Mouse (Mus musculus): ENCODE results near the gene Ahsa2.
"Not testable (repeated sequence)": the region's sequence is repeated elsewhere in the genome, so short reads cannot be mapped to it uniquely, and the experiment has no call there.

Gene Ahsa2

GRCm38 (mm10) chr11:23497718-23498509, at the start of gene Ahsa2:
TSS of gene Ahsa2 (minus strand) at chr11:23498030.
- peak; percentile 95 for DNase-seq (ENCODE audit: low read depth, low spot score)

- no peak for DNase-seq (ENCODE audit: low read depth, low spot score)
Observed at GRCm38 (mm10) chr11:23537446-23537845, 39.6 kb upstream of the Ahsa2 start.

DNA sequence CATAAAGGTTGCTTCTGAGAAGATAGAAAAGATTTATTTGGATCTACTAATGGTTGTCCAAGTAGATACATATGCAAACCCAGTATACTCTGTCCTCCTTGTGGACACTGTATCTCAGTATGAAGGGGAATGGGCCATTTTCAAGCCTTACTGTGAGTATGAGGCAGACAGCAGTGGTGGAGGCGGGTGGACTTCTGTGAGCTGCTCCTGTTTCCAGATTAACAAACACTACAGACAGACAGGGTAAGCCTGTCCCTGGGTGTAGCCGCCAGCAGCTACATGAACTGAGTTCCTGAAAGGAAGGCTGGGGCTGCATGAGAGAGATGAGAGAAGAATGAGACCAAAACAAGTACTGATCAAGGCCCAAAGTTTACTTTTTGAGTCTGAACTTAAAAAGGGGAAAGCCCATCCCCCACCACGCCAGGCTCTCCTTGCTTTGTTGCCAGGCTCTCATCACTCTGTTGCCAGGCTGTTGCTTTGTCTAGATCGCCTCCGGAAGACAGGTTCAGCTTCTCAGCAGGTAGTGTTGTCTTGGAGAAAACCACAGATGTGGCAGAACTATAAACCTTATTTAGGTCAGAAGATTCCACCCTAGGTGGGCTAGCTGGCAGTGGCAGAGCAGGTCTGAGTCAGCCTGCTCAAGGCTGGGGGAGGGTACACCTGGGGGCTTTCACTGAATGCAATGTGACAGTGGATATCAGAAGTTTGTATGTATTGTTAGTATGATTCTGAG, 22.8 kb upstream of the Ahsa2 start, which contains the start of gene 1700093K21Rik:
TSS of gene 1700093K21Rik (minus strand) at position 683 of the 733 bp plus-strand sequence.
- DNase-seq (ENCODE audit: low read depth, low spot score): no peak

DNA sequence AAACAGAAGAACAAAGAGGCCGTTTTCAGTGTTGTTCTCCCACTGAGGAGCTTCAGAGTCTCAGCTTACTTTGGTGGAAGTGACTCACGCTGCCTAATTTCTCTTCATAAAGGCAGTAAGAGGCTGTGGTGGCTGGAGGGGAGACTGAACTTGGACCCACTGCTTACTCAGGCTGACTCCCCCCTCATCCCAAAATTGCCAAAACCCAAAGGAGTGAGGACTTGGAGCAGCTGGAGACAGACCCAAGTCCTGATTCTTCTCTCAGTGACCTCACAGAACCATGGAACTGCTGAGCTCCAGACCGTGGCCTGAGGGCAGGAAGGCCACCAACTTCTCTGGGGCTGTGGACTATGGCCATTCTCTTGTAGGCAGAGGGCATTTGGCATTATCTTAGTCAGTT, 21.2 kb upstream of the Ahsa2 start:
- no peak for DNase-seq (ENCODE audit: low read depth, low spot score)

DNA sequence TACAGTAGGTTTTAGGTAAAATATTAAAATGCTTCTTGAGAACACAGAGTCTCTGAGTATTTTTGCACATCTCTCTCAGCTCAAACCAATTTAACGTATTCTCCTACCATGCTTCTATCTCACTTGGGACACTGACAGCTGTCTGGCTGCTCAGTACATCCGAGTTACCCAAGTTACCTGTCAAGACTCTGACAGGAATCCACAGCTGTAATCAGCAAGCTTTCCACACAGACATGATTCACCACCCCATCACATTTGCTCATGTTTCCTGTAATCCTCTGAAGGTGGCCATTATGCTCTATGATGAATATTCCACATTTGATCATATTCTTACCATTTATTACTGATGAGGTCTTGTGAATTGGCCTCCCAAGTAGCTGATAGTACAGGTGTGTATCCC, 17.5 kb upstream of the Ahsa2 start:
- DNase-seq (ENCODE audit: low read depth, low spot score): no peak

- DNase-seq (ENCODE audit: low read depth, low spot score): not testable (repeated sequence)
Observed at GRCm38 (mm10) chr11:23514785-23515184, 17.0 kb upstream of the Ahsa2 start.

- DNase-seq (ENCODE audit: low read depth, low spot score): not testable (repeated sequence)
Observed at GRCm38 (mm10) chr11:23504801-23505200, 7.0 kb upstream of the Ahsa2 start.

DNA sequence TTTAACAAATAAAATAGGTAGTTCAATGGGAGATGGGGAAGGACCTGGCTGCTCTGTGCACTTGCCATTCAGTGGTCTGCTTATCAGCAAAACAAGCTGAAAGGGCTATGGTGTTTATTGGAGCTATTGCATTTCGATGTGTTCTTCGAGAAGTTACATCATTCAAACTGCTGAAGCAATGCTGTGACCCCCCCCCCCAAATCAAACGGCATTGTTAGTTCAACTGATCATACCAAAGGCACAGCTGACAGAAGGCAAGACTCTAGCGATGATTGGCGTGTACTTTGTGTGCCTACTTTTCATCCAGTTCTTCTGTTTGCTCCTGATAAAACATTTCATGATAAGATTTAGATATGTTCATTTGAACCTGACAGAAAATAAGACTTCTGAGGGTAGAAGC, 779 bp upstream of the Ahsa2 start:
- no peak for DNase-seq (ENCODE audit: low read depth, low spot score)

GRCm38 (mm10) chr11:23497335-23497717, 504 bp downstream of the Ahsa2 start:
- peak; percentile 68 for DNase-seq (ENCODE audit: low read depth, low spot score)

DNA sequence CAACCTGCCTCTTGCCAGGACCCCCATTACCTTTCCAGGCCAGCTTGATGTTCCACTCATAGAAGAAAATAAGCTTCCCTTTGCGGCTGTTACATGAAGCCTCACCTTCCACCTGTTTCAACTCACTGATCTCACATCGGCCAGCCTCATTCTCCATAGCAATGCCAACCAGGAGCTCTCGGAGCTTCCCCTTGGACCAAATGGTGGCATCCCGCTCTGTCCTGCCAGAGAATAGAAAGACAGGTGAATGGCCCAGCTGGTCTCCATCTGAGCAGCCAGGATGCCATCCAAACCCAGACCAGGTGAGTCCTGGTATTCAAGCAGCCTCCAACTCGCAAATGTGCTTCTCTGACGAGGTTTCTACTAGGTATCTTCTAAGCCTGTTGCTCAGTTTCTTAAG, 1.2 kb downstream of the Ahsa2 start:
- DNase-seq (ENCODE audit: low read depth, low spot score): no peak

DNA sequence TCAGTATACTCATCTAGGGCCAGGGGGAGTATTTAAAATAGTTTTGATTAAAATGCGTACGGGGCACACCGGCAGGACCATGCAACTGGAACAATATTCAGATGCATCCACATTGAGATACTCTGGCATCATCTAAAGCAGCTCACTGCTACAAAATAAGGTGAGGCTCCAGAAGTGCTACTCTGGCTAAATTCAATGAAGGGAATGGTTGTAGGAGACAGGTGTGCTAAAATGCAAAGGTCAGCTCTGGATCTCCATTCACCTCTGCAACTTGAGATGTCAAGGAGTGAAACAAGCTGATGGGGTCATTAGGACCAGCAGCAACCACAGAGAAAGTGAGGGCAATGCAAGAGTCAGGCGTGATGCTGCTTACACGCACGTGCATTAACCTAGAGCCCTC, 2.6 kb downstream of the Ahsa2 start:
- DNase-seq (ENCODE audit: low read depth, low spot score): no peak

DNA sequence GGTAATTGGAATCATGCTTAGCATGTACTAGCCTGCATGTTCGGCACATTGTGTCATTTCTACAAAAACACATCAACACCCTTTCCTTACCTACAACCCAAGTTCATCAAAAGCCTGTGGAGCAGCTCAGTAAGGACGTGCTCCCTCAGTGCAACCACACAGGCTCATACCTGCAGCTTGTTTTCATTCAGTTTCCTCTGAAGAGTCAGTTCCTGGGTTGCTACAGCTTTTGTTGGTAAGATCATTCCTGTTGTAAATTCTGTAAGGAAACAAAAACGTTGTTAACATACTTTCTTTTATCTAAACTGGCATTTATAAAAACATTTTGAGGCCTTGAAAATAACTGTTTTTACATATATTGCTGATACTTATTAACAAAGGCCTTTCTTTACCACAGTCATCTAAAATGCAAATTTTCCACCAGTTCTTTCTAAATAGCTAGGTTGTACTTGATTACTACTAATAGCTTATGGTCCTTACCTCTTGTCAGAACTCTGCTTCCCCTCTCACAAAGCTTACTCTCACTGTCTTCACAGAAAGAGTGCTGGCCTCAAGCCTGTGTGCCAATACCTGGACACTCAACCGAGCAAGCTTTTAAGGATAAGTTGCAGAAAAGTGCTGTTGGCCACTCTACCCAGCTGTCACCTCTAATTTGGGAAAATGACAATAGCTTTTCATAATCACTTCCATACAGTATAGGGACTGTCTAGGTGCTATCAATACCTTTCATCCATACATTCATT, 5.6 kb downstream of the Ahsa2 start:
- DNase-seq (ENCODE audit: low read depth, low spot score): no peak

DNA sequence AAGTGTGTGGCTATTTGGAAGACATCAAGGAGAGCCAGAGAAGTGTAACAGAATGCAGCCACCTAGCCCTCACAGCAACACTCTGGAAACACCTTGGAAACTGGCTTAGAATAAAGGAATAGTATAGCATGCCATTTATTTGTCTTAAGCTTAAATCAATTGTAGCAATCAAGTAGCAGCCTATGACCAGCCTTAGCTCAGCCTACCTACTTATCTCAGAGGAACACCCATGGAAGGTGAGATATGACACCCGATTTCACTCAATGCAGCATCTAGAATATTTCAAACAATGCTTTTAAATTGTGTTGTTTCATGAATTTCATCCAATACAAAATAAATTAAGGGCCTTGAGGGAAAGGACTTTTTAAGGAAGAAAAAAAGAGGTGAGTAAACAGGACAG, 7.9 kb downstream of the Ahsa2 start:
- no peak for DNase-seq (ENCODE audit: low read depth, low spot score)

DNA sequence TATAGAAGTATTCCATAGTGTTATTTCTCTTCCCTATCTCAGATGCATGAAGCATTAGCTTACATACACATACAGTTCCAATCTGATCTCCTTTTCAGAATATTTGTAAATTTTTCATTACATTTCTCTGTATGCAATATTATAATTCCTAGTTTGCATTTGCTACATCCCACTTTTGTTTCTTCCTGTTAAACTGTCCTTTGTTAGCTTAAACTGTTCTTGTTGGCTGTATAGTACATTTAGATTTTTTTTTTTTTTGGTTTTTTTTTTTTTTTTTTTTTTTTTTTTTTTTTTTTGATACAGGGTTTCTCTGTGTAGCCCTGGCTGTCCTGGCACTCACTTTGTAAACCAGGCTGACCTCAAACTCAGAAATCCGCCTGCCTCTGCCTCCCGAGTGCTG, 32.0 kb downstream of the Ahsa2 start:
- not testable (repeated sequence) for DNase-seq (ENCODE audit: low read depth, low spot score)
